Mouse (Mus musculus) CH12.LX (cell line): ENCODE results near the gene Gm26602. TPM values are rescaled to one million over a fixed set of nuclear protein-coding genes. Genes with fewer than 3 reads are reported as not detected.
"Not testable (repeated sequence)": the region's sequence is repeated elsewhere in the genome, so short reads cannot be mapped to it uniquely, and the experiment has no call there.

Source experiments
- DNase-seq: peaks from one replicate; pipeline ENCODE4 v3.0.0-alpha.2; 2013; ENCODE audit errors: extremely low read depth
- H3K27ac ChIP-seq: 2 replicates; pipeline ENCODE4 v1.5.1; 2012; ENCODE audit warnings: low read depth, mild to moderate bottlenecking, control low read depth, moderate library complexity; ENCODE audit not compliant: insufficient read depth
- H3K27me3 ChIP-seq: replicated peaks from 2 replicates; pipeline ENCODE3; 2012; ENCODE audit warnings: inconsistent platforms
- H3K36me3 ChIP-seq, 2 experiments: replicated peaks in 1 of 2; 2 replicates each; pipeline versions ENCODE3 to v1.6.1; 2012; ENCODE audit warnings: inconsistent platforms in 1 of 2, low read length in 1 of 2, mild to moderate bottlenecking in 1 of 2, mixed read lengths in 1 of 2, moderate library complexity in 1 of 2; ENCODE audit not compliant: control insufficient read depth in 1 of 2, insufficient read depth in 1 of 2
- H3K4me1 ChIP-seq, 2 experiments: 2 replicates each; pipeline ENCODE4 v1.6.1; 2012; ENCODE audit warnings: inconsistent platforms in 1 of 2, moderate library complexity in 1 of 2; ENCODE audit not compliant: insufficient read depth in 2 of 2, control insufficient read depth in 1 of 2
- H3K4me2 ChIP-seq: 2 replicates; pipeline ENCODE4 v1.6.1; 2012; ENCODE audit warnings: low read depth, mild to moderate bottlenecking, control low read depth; ENCODE audit not compliant: poor library complexity, insufficient read depth, severe bottlenecking
- H3K4me3 ChIP-seq, 3 experiments: fragments of 150-350 bp in 1 of 3; sonication (generic) in 1 of 3; replicated peaks in 1 of 3; 2 replicates each; pipeline versions ENCODE3 to v1.5.1; 2011 to 2012; ENCODE audit warnings: low read depth in 2 of 3, low read length in 2 of 3, mild to moderate bottlenecking in 2 of 3, moderate library complexity in 2 of 3, control low read depth in 1 of 3, improper control_type of control experiment in 1 of 3, inconsistent platforms in 1 of 3, mixed read lengths in 1 of 3; ENCODE audit not compliant: poor library complexity in 1 of 3
- H3K79me2 ChIP-seq: replicated peaks from 2 replicates; pipeline ENCODE4 v1.6.1; 2012; ENCODE audit warnings: mild to moderate bottlenecking, moderate library complexity; ENCODE audit not compliant: control insufficient read depth, poor library complexity, insufficient read depth, severe bottlenecking; ENCODE audit errors: extremely low read depth
- H3K9ac ChIP-seq: 2 replicates; pipeline ENCODE4 v1.6.1; 2012; ENCODE audit warnings: low read depth, mild to moderate bottlenecking, control low read depth, moderate library complexity; ENCODE audit not compliant: insufficient read depth
- H3K9me3 ChIP-seq: replicated peaks from 2 replicates; pipeline ENCODE3; 2012; ENCODE audit warnings: low read length, inconsistent platforms, mixed read lengths
- CTCF ChIP-seq, 2 experiments: IDR thresholded peaks in 1 of 2; conservative IDR thresholded peaks in 1 of 2; 2 replicates each; pipeline ENCODE4 v1.5.1; 2011 to 2012; ENCODE audit warnings: low read depth in 2 of 2, low read length in 2 of 2, improper control_type of control experiment in 1 of 2, inconsistent platforms in 1 of 2, mild to moderate bottlenecking in 1 of 2, moderate library complexity in 1 of 2
- GABPA ChIP-seq: IDR thresholded peaks from 2 replicates; pipeline ENCODE4 v1.6.1; 2012; ENCODE audit warnings: low read depth, low read length, improper control_type of control experiment, inconsistent platforms; ENCODE audit not compliant: insufficient replicate concordance
- POLR2AphosphoS2 ChIP-seq: IDR thresholded peaks from 2 replicates; pipeline ENCODE4 v1.6.1; 2011; ENCODE audit warnings: low read depth, low read length, improper control_type of control experiment
- RAD21 ChIP-seq: IDR thresholded peaks from 2 replicates; pipeline ENCODE4 v1.6.1; 2011; ENCODE audit warnings: low read depth, mild to moderate bottlenecking, low read length, improper control_type of control experiment, moderate library complexity
- SMC3 ChIP-seq: IDR thresholded peaks from 2 replicates; pipeline ENCODE4 v1.6.1; 2011; ENCODE audit warnings: low read depth, low read length, improper control_type of control experiment
- TBP ChIP-seq: conservative IDR thresholded peaks from 2 replicates; pipeline ENCODE4 v1.6.1; 2011; ENCODE audit warnings: low read depth, low read length, improper control_type of control experiment
- USF1 ChIP-seq: IDR thresholded peaks from 2 replicates; pipeline ENCODE4 v1.6.1; 2014; ENCODE audit warnings: low read depth, mild to moderate bottlenecking, inconsistent platforms, low read length, improper control_type of control experiment
- ZC3H11A ChIP-seq: IDR thresholded peaks from 2 replicates; pipeline ENCODE4 v1.6.1; 2012; ENCODE audit warnings: low read depth, mild to moderate bottlenecking, inconsistent platforms, low read length, improper control_type of control experiment
- ZKSCAN1 ChIP-seq: IDR thresholded peaks from 2 replicates; pipeline ENCODE4 v1.6.1; 2012; ENCODE audit warnings: low read depth, inconsistent platforms, low read length, improper control_type of control experiment, borderline replicate concordance
- dilution Hi-C: fragments of 300-500 bp; cut with MboI; formaldehyde crosslinking; loops from 2 replicates; pipeline ENCODE4 v1.14.3; 2020; ENCODE audit warnings: low sequenced_read_pairs; ENCODE audit not compliant: extremely low pct_unique_long_range_greater_than_20kb, extremely low pct_ligation_motif_present
- in situ Hi-C: fragments of 300-500 bp; cut with MboI; formaldehyde crosslinking; loops from 3 replicates; pipeline ENCODE4 v1.14.3; 2019; ENCODE audit warnings: low sequenced_read_pairs, low pct_ligation_motif_present, low pct_unique_long_range_greater_than_20kb, mixed read lengths
- polyA plus RNA-seq: library from polyadenylated mRNA; unstranded; fragments of >175 nt; gene quantifications from 2 replicates; pipeline ENCODE4 v1.2.1, GENCODE M21; 2012; ENCODE audit warnings: low read depth; ENCODE audit not compliant: insufficient read length
- total RNA-seq, 2 experiments: library from RNA; depleted of rRNA; stranded (reverse); fragments of 300-350 nt in 1 of 2; fragments of >200 nt in 1 of 2; gene quantifications; 2 replicates each; pipeline ENCODE4 v1.2.3; 2012 to 2014

Gene Gm26602
- total and polyA plus RNA-seq, 3 experiments: 8.1 TPM; not detected in 2

DNA sequence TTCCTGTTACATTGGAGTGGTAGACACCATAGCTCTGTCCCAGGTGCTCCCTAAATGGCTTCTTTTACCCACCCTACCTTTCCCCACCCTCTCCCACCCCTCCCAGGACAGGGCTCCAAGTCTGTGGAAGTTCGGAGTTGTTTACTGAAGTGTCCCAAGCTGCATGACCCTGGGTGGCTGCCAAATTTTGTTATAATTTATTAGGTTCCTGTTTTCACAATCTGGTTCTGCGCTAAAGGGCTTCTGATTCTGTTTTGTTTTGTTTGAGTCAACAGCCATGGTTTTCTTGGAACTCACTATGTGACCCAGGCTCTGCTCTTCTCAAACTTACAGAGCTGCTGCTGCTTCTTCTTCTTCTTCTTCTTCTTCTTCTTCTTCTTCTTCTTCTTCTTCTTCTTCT lies 21.3 kb upstream of the Gm26602 start:
- Histone ChIP-seq H3K4me2 (no peak overlapping the region), H3K79me2 (no peaks in the 10 kb centered on the region), H3K4me3 (no peak overlapping the region), H3K27ac (no peak overlapping the region), H3K27me3 (peaks cover 16% of the 10 kb centered on the region), H3K9me3 (no peaks in the 10 kb centered on the region), H3K9ac (no peak overlapping the region), H3K36me3 (peaks cover 0 to 10% of the 10 kb centered on the region in 2 experiments), H3K4me1 (peaks cover 0 to 16% of the 10 kb centered on the region in 2 experiments; a peak in 3 of 4 replicates)
- TF ChIP-seq USF1 (no peak), POLR2AphosphoS2 (no peak)
- in situ Hi-C loops: no loop called here
- dilution Hi-C loops: no loop called here
- DNase-seq: no peak

- dilution Hi-C loops: no loop called here
Measured at GRCm38 (mm10) chr10:79890670-79891069, 20.0 kb upstream of the Gm26602 start, which contains the start of gene Cfd. Gene Cfd, plus strand, starts transcription at chr10:79890853.

DNA sequence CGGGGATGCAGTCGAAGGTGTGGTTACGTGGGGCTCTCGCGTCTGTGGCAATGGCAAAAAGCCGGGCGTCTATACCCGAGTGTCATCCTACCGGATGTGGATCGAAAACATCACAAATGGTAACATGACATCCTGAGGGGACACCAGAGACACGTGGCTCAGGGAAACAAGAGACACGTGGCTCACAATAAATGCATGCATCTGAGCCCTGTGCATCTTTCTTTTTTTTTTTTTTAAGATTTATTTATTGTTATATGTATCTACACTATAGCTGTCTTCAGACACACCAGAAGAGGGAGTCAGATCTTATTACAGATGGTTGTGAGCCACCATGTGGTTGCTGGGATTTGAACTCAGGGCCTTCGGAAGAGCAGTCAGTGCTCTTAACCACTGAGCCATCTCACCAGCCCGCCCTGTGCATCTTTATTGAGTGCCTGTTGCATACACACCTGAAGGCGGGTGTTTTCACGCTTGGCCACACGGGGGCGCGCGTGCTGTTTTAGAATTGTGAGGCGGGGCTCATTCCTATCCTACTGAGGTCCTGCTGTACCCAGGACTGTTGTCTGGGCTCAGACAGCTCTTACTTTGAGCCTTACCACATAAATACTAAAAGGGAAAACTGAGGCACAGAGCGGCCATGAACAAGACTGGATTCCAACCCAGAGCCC lies 18.1 kb upstream of the Gm26602 start:
- H3K36me3 ChIP-seq: peaks cover 18 to 36% of the 10 kb centered on the region in 2 experiments
- not testable (repeated sequence) for H3K4me3 ChIP-seq, H3K79me2 ChIP-seq
- in situ Hi-C loops: loop anchor here (5.0 kb wide), 1 partner anchor 35 kb away; the partner anchor contains the start of gene Arid3a
- TF ChIP-seq SMC3 (peak; percentile 84), RAD21 (peak; percentile 77), CTCF (conservative IDR thresholded peaks at IDR 0.05 in 1 of 2, IDR thresholded peaks at IDR 0.05 in 1 of 2; ENCODE audit: low read depth in 2 of 2, low read length in 2 of 2) (peak in 1 of 2 experiments; percentile 85; a peak in 2 of 4 replicates), ZC3H11A (peak; percentile 38; the same call in 1 of the 2 replicates), TBP (0 out of 2 replicates have a peak, but pooled peaks have one; percentile 64)
- TF ChIP-seq, all 38 proteins: peak for 5; not testable (repeated sequence) for 33
- peaks cover 2 to 35% of the 10 kb centered on the region in 2 experiments for H3K4me1 ChIP-seq
- H3K9ac ChIP-seq, H3K4me2 ChIP-seq, dilution Hi-C loops, H3K27ac ChIP-seq, H3K9me3 ChIP-seq: not testable (repeated sequence)
- peak; percentile 72 for DNase-seq
- peaks cover 16% of the 10 kb centered on the region for H3K27me3 ChIP-seq

More at GRCm38 (mm10) chr10:79890670-79891069, 20.0 kb upstream of the Gm26602 start, which contains the start of gene Cfd:
- Histone ChIP-seq H3K79me2 (no peaks in the 10 kb centered on the region), H3K9ac (no peak within 1 kb of the TSS), H3K9me3 (no peaks in the 10 kb centered on the region), H3K27ac (no peak within 1 kb of the TSS), H3K4me3 (no peak within 1 kb of the TSS), H3K27me3 (peaks cover 16% of the 10 kb centered on the region), H3K36me3 (peaks cover 7 to 19% of the 10 kb centered on the region in 2 experiments), H3K4me1 (peaks cover 0 to 24% of the 10 kb centered on the region in 2 experiments; a peak in 3 of 4 replicates), H3K4me2 (no peak within 1 kb of the TSS)
- DNase-seq: no peak
- TF ChIP-seq GABPA: no peak
- no peak for TF ChIP-seq ZKSCAN1
- TF ChIP-seq RAD21: no peak
- TF ChIP-seq SMC3: no peak
- in situ Hi-C loops: loop anchor here (5.0 kb wide), 1 partner anchor 37 kb away; the partner anchor contains the start of gene Arid3a
